Mouse (Mus musculus): Measurements from ENCODE around the gene Hivep2. TPM values are rescaled to one million over a fixed set of nuclear protein-coding genes. Genes with fewer than 3 reads are reported as not detected.

The Hivep2 gene
- polyA plus RNA-seq, 1 experiment from 2014 or later, result 6.0 TPM

DNA sequence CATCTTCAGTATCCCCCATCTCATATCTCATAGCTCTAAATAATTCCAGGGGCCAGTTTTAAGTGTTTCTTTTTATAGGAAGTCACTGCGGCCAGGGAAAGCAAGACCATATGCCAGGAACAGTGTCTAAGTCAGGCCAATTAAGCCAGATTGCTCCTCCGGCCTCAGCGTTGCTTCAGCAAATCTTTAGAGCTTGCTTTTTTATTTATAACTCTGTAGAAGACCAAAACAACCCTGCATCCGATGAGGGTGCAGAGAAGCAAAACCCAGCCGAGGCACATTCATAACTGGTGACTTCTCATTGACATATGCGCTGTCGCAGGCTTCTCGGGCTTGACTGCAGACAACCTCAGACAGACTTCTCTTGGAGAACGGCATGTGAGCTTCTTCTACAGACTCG lies 225.3 kb downstream of the Hivep2 start:
- 73% methylated on average over 10 of the region's 10 CpGs for whole genome bisulfite sequencing
- no peaks in the 10 kb centered on the region for H3K27me3 ChIP-seq (replicated peaks)
- no peaks in the 10 kb centered on the region for H3K9me3 ChIP-seq
- no peak overlapping the region for H3K4me2 ChIP-seq
- H3K27ac ChIP-seq, result no peak overlapping the region
- H3K36me3 ChIP-seq, result no peaks in the 10 kb centered on the region
- no peak overlapping the region for H3K4me3 ChIP-seq (replicated peaks)
- ATAC-seq (ENCODE audit: insufficient read depth, low FRiP score, low read depth), result no peak
- no peak overlapping the region for H3K9ac ChIP-seq
- H3K4me1 ChIP-seq, result no peaks in the 10 kb centered on the region

DNA sequence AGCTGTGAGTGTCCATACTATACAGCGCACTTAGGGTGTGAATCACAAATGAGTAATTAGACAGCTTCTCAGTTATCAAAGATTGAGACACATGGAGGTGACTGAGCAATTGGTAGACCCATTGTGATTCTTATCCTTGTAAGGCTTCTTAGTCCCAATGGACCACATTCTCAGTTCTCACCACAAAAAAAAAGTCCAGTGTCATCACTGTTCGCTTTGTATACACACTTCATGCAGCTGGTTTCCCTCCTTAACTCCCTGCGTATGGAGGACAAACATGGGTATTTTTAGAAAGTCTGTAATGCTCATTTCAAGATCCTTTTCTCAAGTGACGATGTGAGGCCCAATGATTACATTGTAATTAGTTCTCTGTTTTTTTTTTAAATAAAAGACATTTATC lies 226.3 kb downstream of the Hivep2 start:
- no peaks in the 10 kb centered on the region for H3K36me3 ChIP-seq
- no peak overlapping the region for H3K4me3 ChIP-seq (replicated peaks)
- H3K27me3 ChIP-seq (replicated peaks), result no peaks in the 10 kb centered on the region
- no peak overlapping the region for H3K27ac ChIP-seq
- no peak for ATAC-seq (ENCODE audit: insufficient read depth, low FRiP score, low read depth)
- H3K9me3 ChIP-seq, result no peaks in the 10 kb centered on the region
- H3K4me2 ChIP-seq, result no peak overlapping the region
- 75% methylated on average over 4 of the region's 4 CpGs for WGBS
- H3K4me1 ChIP-seq, result no peaks in the 10 kb centered on the region
- no peak overlapping the region for H3K9ac ChIP-seq

DNA sequence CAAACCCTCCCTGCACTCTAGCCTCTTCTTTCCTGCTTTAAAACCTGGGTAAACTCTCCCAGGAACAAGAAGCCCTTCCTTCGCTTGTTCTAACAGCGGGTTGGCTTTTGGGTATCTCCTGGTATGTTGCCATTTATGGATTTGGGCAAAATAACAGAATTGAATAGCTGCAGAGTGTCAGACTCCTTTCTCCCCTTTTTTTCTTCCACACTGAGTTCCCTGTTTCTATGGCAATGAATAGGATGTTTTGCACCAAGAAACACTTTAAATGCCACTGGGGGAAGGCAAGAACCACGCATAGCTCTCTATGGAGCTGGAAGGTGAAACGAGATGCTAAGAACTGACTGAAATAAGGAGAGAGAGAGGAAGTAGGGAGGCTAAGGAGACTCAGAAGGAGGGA lies 227.8 kb downstream of the Hivep2 start:
- 78% methylated on average over 4 of the region's 4 CpGs for WGBS
- H3K4me2 ChIP-seq, result no peak overlapping the region
- no peak for ATAC-seq (ENCODE audit: insufficient read depth, low FRiP score, low read depth)
- H3K36me3 ChIP-seq, result no peaks in the 10 kb centered on the region
- no peaks in the 10 kb centered on the region for H3K9me3 ChIP-seq
- H3K9ac ChIP-seq, result no peak overlapping the region
- H3K27ac ChIP-seq, result no peak overlapping the region
- no peak overlapping the region for H3K4me3 ChIP-seq (replicated peaks)
- H3K27me3 ChIP-seq (replicated peaks), result no peaks in the 10 kb centered on the region
- H3K4me1 ChIP-seq, result no peaks in the 10 kb centered on the region

DNA sequence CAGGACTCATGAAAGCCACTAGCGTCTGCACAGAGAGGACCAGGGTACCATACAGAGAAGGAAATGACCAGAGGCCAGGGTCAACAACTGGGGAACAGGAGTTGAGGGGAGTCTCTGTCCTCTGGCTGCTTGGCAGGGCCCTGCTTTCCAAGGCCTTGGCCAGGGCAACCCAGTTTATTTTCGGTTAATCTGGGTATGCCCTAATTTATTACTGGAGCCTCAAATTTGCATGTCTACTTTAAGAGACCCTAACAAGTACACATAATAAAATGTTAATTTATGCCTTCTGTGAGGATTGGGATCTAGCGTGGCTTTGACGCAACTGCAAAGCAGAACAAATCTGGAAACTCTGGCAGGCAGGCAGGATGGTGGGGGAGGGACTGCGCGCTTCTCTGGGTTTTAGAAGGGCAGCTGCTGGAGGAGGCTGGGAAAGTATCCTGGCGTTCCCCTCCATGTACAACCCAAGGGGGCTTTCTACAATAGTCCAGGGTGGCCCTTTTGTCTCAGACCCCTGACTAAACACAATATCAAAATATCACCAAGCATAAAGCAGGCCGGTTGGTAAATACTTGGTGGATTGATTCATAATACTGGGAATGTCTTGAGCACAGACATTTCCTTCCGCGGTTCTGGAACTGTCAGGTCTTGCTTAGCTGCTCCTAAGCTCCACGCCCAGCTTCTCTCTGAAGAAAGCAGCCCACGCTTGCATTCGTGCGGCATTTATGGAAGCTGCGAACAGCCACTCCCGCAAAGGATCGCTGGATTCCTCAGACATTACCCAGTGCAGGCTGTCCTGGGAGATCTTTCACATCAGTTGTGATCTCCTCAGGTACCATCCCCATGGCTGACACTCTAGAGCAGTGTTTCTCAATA lies 230.1 kb downstream of the Hivep2 start:
- no peak for ATAC-seq (ENCODE audit: insufficient read depth, low FRiP score, low read depth)
- no peak overlapping the region for H3K4me3 ChIP-seq (replicated peaks)
- H3K9me3 ChIP-seq, result no peaks in the 10 kb centered on the region
- H3K9ac ChIP-seq, result no peak overlapping the region
- no peaks in the 10 kb centered on the region for H3K4me1 ChIP-seq
- no peaks in the 10 kb centered on the region for H3K27me3 ChIP-seq (replicated peaks)
- H3K36me3 ChIP-seq, result no peaks in the 10 kb centered on the region
- H3K4me2 ChIP-seq, result no peak overlapping the region
- WGBS, result 82% methylated on average over 17 of the region's 17 CpGs
- no peak overlapping the region for H3K27ac ChIP-seq

DNA sequence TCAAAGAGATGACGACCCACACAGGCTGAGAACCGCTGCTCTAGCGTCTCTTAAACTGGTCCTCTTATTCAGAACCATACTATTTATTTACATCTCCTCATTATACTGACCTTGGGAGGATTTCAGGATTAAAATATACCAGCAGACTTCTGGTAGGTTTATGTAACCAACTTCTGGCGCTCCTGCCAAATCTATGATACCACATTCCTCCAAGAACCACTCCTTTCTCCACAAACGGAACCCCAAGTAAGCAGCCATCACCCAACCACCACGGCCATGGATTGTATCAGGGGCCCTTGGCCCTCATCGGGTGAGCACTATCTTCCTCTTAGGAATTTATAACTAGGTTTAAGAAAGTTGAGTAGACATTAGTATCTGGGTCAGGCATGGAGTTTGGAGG lies 230.9 kb downstream of the Hivep2 start:
- Histone ChIP-seq H3K9ac (no peak overlapping the region), H3K36me3 (no peaks in the 10 kb centered on the region), H3K27ac (no peak overlapping the region), H3K4me3 (replicated peaks) (no peak overlapping the region), H3K4me1 (no peaks in the 10 kb centered on the region), H3K9me3 (no peaks in the 10 kb centered on the region), H3K4me2 (no peak overlapping the region), H3K27me3 (replicated peaks) (no peaks in the 10 kb centered on the region)
- ATAC-seq (ENCODE audit: insufficient read depth, low FRiP score, low read depth), result no peak
- 71% methylated on average over 7 of the region's 7 CpGs for WGBS

DNA sequence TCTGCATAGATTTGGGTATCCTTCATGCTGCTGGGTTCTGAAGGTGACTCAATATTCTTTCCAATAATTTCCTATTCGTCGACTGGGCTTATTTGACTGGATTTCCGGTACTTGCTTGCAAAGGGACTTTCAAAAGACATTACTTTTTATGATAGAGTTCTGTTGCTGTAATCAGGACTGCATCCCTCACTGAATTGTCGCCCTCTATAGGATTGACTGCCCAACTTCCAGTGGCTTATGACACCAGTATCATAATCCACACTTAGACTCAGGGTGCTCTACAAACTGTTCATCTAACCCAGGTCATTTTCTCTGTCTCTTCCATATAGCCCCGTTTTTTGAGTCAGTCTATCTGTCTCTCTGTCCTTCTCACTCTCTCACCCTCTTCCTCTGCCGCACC lies 231.4 kb downstream of the Hivep2 start:
- Histone ChIP-seq H3K27me3 (replicated peaks) (no peaks in the 10 kb centered on the region), H3K36me3 (no peaks in the 10 kb centered on the region), H3K9me3 (no peaks in the 10 kb centered on the region), H3K4me1 (no peaks in the 10 kb centered on the region), H3K9ac (no peak overlapping the region), H3K4me3 (replicated peaks) (no peak overlapping the region), H3K27ac (no peak overlapping the region), H3K4me2 (no peak overlapping the region)
- 69% methylated on average over 6 of the region's 6 CpGs for WGBS
- no peak for ATAC-seq (ENCODE audit: insufficient read depth, low FRiP score, low read depth)

DNA sequence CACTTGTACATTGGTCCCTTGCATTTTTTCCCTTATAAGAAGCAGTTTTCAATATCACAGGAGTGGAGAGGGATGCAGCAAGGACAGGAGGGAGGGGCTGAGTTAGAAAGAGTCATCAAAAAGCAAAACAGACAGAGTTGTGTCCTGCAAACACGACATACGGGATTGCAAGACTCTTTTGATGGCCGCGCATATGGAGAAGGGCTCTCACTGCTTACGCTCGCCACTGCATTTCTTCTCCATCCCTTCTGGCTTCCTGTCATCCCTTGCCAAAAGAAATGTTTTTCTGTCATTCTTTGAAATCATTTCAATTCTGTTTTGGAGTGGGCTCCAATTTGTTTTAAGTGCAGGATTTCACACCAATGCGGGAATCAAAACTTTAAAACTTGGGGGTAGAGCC lies 233.5 kb downstream of the Hivep2 start:
- H3K9ac ChIP-seq, result no peak overlapping the region
- H3K4me2 ChIP-seq, result no peak overlapping the region
- H3K4me3 ChIP-seq (replicated peaks), result no peak overlapping the region
- WGBS, result 82% methylated on average over 7 of the region's 7 CpGs
- H3K27me3 ChIP-seq (replicated peaks), result no peaks in the 10 kb centered on the region
- ATAC-seq (ENCODE audit: insufficient read depth, low FRiP score, low read depth), result no peak
- no peaks in the 10 kb centered on the region for H3K36me3 ChIP-seq
- no peaks in the 10 kb centered on the region for H3K9me3 ChIP-seq
- no peak overlapping the region for H3K27ac ChIP-seq
- H3K4me1 ChIP-seq, result no peaks in the 10 kb centered on the region

DNA sequence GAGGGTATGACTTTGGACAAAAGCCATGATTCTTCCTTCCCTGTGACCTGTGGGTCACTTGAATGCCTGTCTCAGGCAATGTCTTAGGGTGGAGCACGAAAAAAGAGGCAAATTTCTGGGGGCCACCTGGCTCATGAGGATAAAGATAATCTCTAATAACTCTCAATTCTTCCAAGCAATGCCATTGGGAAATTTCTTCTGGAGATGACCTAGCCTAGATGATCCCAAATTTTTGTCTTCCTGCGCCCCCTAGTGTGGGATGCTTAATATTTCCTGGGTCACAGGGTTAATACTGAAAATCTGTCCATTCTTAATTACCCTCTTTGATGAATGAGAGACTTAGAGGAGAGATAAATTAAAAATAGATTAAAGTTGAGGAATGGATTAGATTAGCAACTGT lies 234.4 kb downstream of the Hivep2 start:
- peak; percentile 22; the same call in 1 of the 2 replicates for ATAC-seq (ENCODE audit: insufficient read depth, low FRiP score, low read depth)
- no peak overlapping the region for H3K4me3 ChIP-seq (replicated peaks)
- H3K36me3 ChIP-seq, result no peaks in the 10 kb centered on the region
- H3K27me3 ChIP-seq (replicated peaks), result no peaks in the 10 kb centered on the region
- H3K4me1 ChIP-seq, result no peaks in the 10 kb centered on the region
- WGBS, result 5% methylated on average over 2 of the region's 2 CpGs
- no peak overlapping the region for H3K4me2 ChIP-seq
- H3K27ac ChIP-seq, result no peak overlapping the region
- no peaks in the 10 kb centered on the region for H3K9me3 ChIP-seq
- no peak overlapping the region for H3K9ac ChIP-seq

Other genes with a start within 250 kb of the Hivep2 start
- gene Aig1, start 97.1 kb upstream of the Hivep2 start, polyA plus RNA-seq (2015; fragmentation: Nextera tagmentation; extraction: Ambion mirVana), result 43.9 and 45.9 TPM in 2 replicates

All from stomach, embryonic 15.5 days (tissue).